Mouse (Mus musculus): ENCODE results near the gene Adcy1. TPM values are rescaled to one million over a fixed set of nuclear protein-coding genes. Genes with fewer than 3 reads are reported as not detected.

The Adcy1 gene
- polyA plus RNA-seq, 1 experiment = 0.02 TPM

GRCm38 (mm10) chr11:7192710-7193109, 129.4 kb downstream of the Adcy1 start:
- Histone ChIP-seq H3K79me3 (ENCODE audit: low read depth) (no peaks in the 10 kb centered on the region), H3K27me3 (ENCODE audit: control insufficient read depth, insufficient read depth, insufficient read length) (no peaks in the 10 kb centered on the region), H3K4me3 (ENCODE audit: insufficient read depth, poor library complexity, severe bottlenecking) (no peak overlapping the region), H3K79me2 (ENCODE audit: control insufficient read depth, insufficient read depth) (no peaks in the 10 kb centered on the region), H3K36me3 (ENCODE audit: control insufficient read depth, insufficient read depth) (no peaks in the 10 kb centered on the region), H3ac (ENCODE audit: control insufficient read depth, insufficient read length, low read depth) (no peak overlapping the region)
- TF ChIP-seq CEBPB (IDR thresholded peaks at IDR 0.05; ENCODE audit: low read depth) = no peak
- TF ChIP-seq MYOG (IDR thresholded peaks at IDR 0.05; ENCODE audit: control insufficient read depth, extremely low read depth, insufficient read length) = no peak
- TF ChIP-seq CTCF (IDR thresholded peaks at IDR 0.05; ENCODE audit: control insufficient read depth, insufficient read depth, insufficient read length) = no peak
- no peak for TF ChIP-seq FOSL1 (IDR thresholded peaks at IDR 0.05; ENCODE audit: insufficient read depth, low read length, poor library complexity, severe bottlenecking)

- no peak overlapping the region for H3ac ChIP-seq (ENCODE audit: control insufficient read depth, insufficient read length, low read depth)
- no peaks in the 10 kb centered on the region for H3K36me3 ChIP-seq (ENCODE audit: control insufficient read depth, insufficient read depth)
- H3K79me2 ChIP-seq (ENCODE audit: control insufficient read depth, insufficient read depth) = no peaks in the 10 kb centered on the region
- no peak overlapping the region for H3K4me3 ChIP-seq (ENCODE audit: insufficient read depth, poor library complexity, severe bottlenecking)
- TF ChIP-seq MAX (IDR thresholded peaks at IDR 0.05) = no peak
- TF ChIP-seq USF1 (IDR thresholded peaks at IDR 0.05; ENCODE audit: low read depth) = no peak
- TF ChIP-seq MYOG (IDR thresholded peaks at IDR 0.05; ENCODE audit: control insufficient read depth, extremely low read depth, insufficient read length) = no peak
- no peak for TF ChIP-seq CTCF (IDR thresholded peaks at IDR 0.05; ENCODE audit: control insufficient read depth, insufficient read depth, insufficient read length)
- no peak for TF ChIP-seq MYOD1 (IDR thresholded peaks at IDR 0.05; ENCODE audit: control insufficient read depth, insufficient read length, low read depth)
- TF ChIP-seq FOSL1 (IDR thresholded peaks at IDR 0.05; ENCODE audit: insufficient read depth, low read length, poor library complexity, severe bottlenecking) = no peak
- no peaks in the 10 kb centered on the region for H3K79me3 ChIP-seq (ENCODE audit: low read depth)
- H3K27me3 ChIP-seq (ENCODE audit: control insufficient read depth, insufficient read depth, insufficient read length) = no peaks in the 10 kb centered on the region
These were observed 129.8 kb downstream of the Adcy1 start for GRCm38 (mm10) chr11:7193134-7193533.

GRCm38 (mm10) chr11:7194432-7195311, 131.4 kb downstream of the Adcy1 start:
- Histone ChIP-seq H3K4me3 (ENCODE audit: insufficient read depth, poor library complexity, severe bottlenecking) (no peak overlapping the region), H3ac (ENCODE audit: control insufficient read depth, insufficient read length, low read depth) (no peak overlapping the region), H3K27me3 (ENCODE audit: control insufficient read depth, insufficient read depth, insufficient read length) (no peaks in the 10 kb centered on the region), H3K36me3 (ENCODE audit: control insufficient read depth, insufficient read depth) (no peaks in the 10 kb centered on the region), H3K79me2 (ENCODE audit: control insufficient read depth, insufficient read depth) (no peaks in the 10 kb centered on the region), H3K79me3 (ENCODE audit: low read depth) (no peaks in the 10 kb centered on the region)
- no peak for TF ChIP-seq MYOG (IDR thresholded peaks at IDR 0.05; ENCODE audit: control insufficient read depth, extremely low read depth, insufficient read length)
- TF ChIP-seq MYOD1 (IDR thresholded peaks at IDR 0.05; ENCODE audit: control insufficient read depth, insufficient read length, low read depth) = no peak
- TF ChIP-seq MAX (IDR thresholded peaks at IDR 0.05) = no peak
- TF ChIP-seq USF1 (IDR thresholded peaks at IDR 0.05; ENCODE audit: low read depth) = no peak
- no peak for TF ChIP-seq CEBPB (IDR thresholded peaks at IDR 0.05; ENCODE audit: low read depth)
- TF ChIP-seq FOSL1 (IDR thresholded peaks at IDR 0.05; ENCODE audit: insufficient read depth, low read length, poor library complexity, severe bottlenecking) = no peak
- no peak for TF ChIP-seq CTCF (IDR thresholded peaks at IDR 0.05; ENCODE audit: control insufficient read depth, insufficient read depth, insufficient read length)

GRCm38 (mm10) chr11:7195312-7195685, 132.0 kb downstream of the Adcy1 start:
- H3K4me3 ChIP-seq (ENCODE audit: insufficient read depth, poor library complexity, severe bottlenecking) = no peak overlapping the region
- TF ChIP-seq USF1 (IDR thresholded peaks at IDR 0.05; ENCODE audit: low read depth) = no peak
- no peak for TF ChIP-seq FOSL1 (IDR thresholded peaks at IDR 0.05; ENCODE audit: insufficient read depth, low read length, poor library complexity, severe bottlenecking)
- no peak for TF ChIP-seq CEBPB (IDR thresholded peaks at IDR 0.05; ENCODE audit: low read depth)
- no peak for TF ChIP-seq MYOD1 (IDR thresholded peaks at IDR 0.05; ENCODE audit: control insufficient read depth, insufficient read length, low read depth)
- TF ChIP-seq CTCF (IDR thresholded peaks at IDR 0.05; ENCODE audit: control insufficient read depth, insufficient read depth, insufficient read length) = no peak
- TF ChIP-seq MYOG (IDR thresholded peaks at IDR 0.05; ENCODE audit: control insufficient read depth, extremely low read depth, insufficient read length) = no peak
- no peak for TF ChIP-seq MAX (IDR thresholded peaks at IDR 0.05)

GRCm38 (mm10) chr11:7197491-7197941, 134.2 kb downstream of the Adcy1 start, which contains the start of gene Igfbp1:
TSS of gene Igfbp1 (plus strand) at chr11:7197782.
- TF ChIP-seq MAX (IDR thresholded peaks at IDR 0.05) = no peak
- TF ChIP-seq MYOD1 (IDR thresholded peaks at IDR 0.05; ENCODE audit: control insufficient read depth, insufficient read length, low read depth) = no peak
- TF ChIP-seq CTCF (IDR thresholded peaks at IDR 0.05; ENCODE audit: control insufficient read depth, insufficient read depth, insufficient read length) = no peak
- no peak for TF ChIP-seq FOSL1 (IDR thresholded peaks at IDR 0.05; ENCODE audit: insufficient read depth, low read length, poor library complexity, severe bottlenecking)
- TF ChIP-seq MYOG (IDR thresholded peaks at IDR 0.05; ENCODE audit: control insufficient read depth, extremely low read depth, insufficient read length) = no peak
- no peak for TF ChIP-seq CEBPB (IDR thresholded peaks at IDR 0.05; ENCODE audit: low read depth)
- no peak for TF ChIP-seq USF1 (IDR thresholded peaks at IDR 0.05; ENCODE audit: low read depth)
- no peaks in the 10 kb centered on the region for H3K36me3 ChIP-seq (ENCODE audit: control insufficient read depth, insufficient read depth)
- H3ac ChIP-seq (ENCODE audit: control insufficient read depth, insufficient read length, low read depth) = no peak within 1 kb of the TSS
- no peaks in the 10 kb centered on the region for H3K79me2 ChIP-seq (ENCODE audit: control insufficient read depth, insufficient read depth)
- H3K79me3 ChIP-seq (ENCODE audit: low read depth) = no peaks in the 10 kb centered on the region
- H3K4me3 ChIP-seq (ENCODE audit: insufficient read depth, poor library complexity, severe bottlenecking) = no peak within 1 kb of the TSS
- H3K27me3 ChIP-seq (ENCODE audit: control insufficient read depth, insufficient read depth, insufficient read length) = no peaks in the 10 kb centered on the region

More at GRCm38 (mm10) chr11:7195312-7195685, 132.0 kb downstream of the Adcy1 start:
- no peaks in the 10 kb centered on the region for H3K36me3 ChIP-seq (ENCODE audit: control insufficient read depth, insufficient read depth)
- no peak overlapping the region for H3ac ChIP-seq (ENCODE audit: control insufficient read depth, insufficient read length, low read depth)
- H3K79me3 ChIP-seq (ENCODE audit: low read depth) = no peaks in the 10 kb centered on the region
- H3K79me2 ChIP-seq (ENCODE audit: control insufficient read depth, insufficient read depth) = no peaks in the 10 kb centered on the region
- no peaks in the 10 kb centered on the region for H3K27me3 ChIP-seq (ENCODE audit: control insufficient read depth, insufficient read depth, insufficient read length)
